Mouse (Mus musculus) MN1 (cell line): ENCODE data around the gene Lhx9.
A peak's percentile ranks its signal among the peaks of the same experiment; 100 is the strongest.

ENCODE experiments used
- DNase-seq: peaks from one replicate; pipeline ENCODE4 v3.0.0-alpha.2; 2016; ENCODE audit warnings: low spot score

Lhx9 gene

GRCm38 (mm10) chr1:138848511-138849109 lies at the start of gene Lhx9:
Gene Lhx9, minus strand, starts transcription at chr1:138848577.
- DNase-seq, result no peak

- no peak for DNase-seq
Observed at GRCm38 (mm10) chr1:138896088-138896487, 47.7 kb upstream of the Lhx9 start.

- DNase-seq, result no peak
Observed at GRCm38 (mm10) chr1:138877470-138878254, 29.3 kb upstream of the Lhx9 start.

GRCm38 (mm10) chr1:138876371-138877045 lies 28.1 kb upstream of the Lhx9 start:
- peak; percentile 73 for DNase-seq

- peak; percentile 83 for DNase-seq
Observed at GRCm38 (mm10) chr1:138856101-138856950, 7.9 kb upstream of the Lhx9 start, which contains the start of gene 2310009B15Rik. Gene 2310009B15Rik, minus strand, starts transcription at chr1:138856852.

- no peak for DNase-seq
Observed at GRCm38 (mm10) chr1:138850823-138851222, 2.4 kb upstream of the Lhx9 start.

- DNase-seq, result no peak
Observed at GRCm38 (mm10) chr1:138850161-138850539, 1.8 kb upstream of the Lhx9 start.

GRCm38 (mm10) chr1:138849531-138850160 lies 1.3 kb upstream of the Lhx9 start:
- no peak for DNase-seq

- no peak for DNase-seq
Observed at GRCm38 (mm10) chr1:138848026-138848425, 351 bp downstream of the Lhx9 start.

GRCm38 (mm10) chr1:138847146-138847545 lies 1.2 kb downstream of the Lhx9 start:
- DNase-seq, result no peak

- no peak for DNase-seq
Observed at GRCm38 (mm10) chr1:138846581-138846980, 1.8 kb downstream of the Lhx9 start.

- no peak for DNase-seq
Observed at GRCm38 (mm10) chr1:138846131-138846530, 2.2 kb downstream of the Lhx9 start.

- no peak for DNase-seq
Observed at GRCm38 (mm10) chr1:138845481-138845880, 2.9 kb downstream of the Lhx9 start.

- no peak for DNase-seq
Observed at GRCm38 (mm10) chr1:138844166-138844565, 4.2 kb downstream of the Lhx9 start.

GRCm38 (mm10) chr1:138843361-138844091 lies 4.9 kb downstream of the Lhx9 start:
- DNase-seq, result peak; percentile 63

GRCm38 (mm10) chr1:138842756-138843155 lies 5.6 kb downstream of the Lhx9 start:
- DNase-seq, result peak; percentile 29

- peak; percentile 79 for DNase-seq
Observed at GRCm38 (mm10) chr1:138842315-138842714, 6.1 kb downstream of the Lhx9 start.

- DNase-seq, result peak; percentile 72
Observed at GRCm38 (mm10) chr1:138841306-138842095, 6.9 kb downstream of the Lhx9 start.

- no peak for DNase-seq
Observed at GRCm38 (mm10) chr1:138840440-138841305, 7.7 kb downstream of the Lhx9 start.
